Mouse (Mus musculus): ENCODE results near the gene Ube2e3. TPM values are rescaled to one million over a fixed set of nuclear protein-coding genes. Genes with fewer than 3 reads are reported as not detected.

Ube2e3 gene
- polyA plus RNA-seq, 1 experiment from 2014 or later, result 247 TPM

GRCm38 (mm10) chr2:78911516-78911915 lies 43.6 kb downstream of the Ube2e3 start:
- 0 out of 2 replicates have a peak, but pooled peaks cover 2% of the 10 kb centered on the region for H3K4me1 ChIP-seq (ENCODE audit: control insufficient read depth, insufficient read depth, low read depth, low read length)
- no peak overlapping the region for H3K4me2 ChIP-seq (ENCODE audit: low read length)
- H3K27ac ChIP-seq (ENCODE audit: low read depth, low read length), result no peak overlapping the region
- no peak overlapping the region for H3K4me3 ChIP-seq (ENCODE audit: low read length)
- H3K9me3 ChIP-seq (ENCODE audit: control insufficient read depth, low read length), result no peaks in the 10 kb centered on the region
- no peak for ATAC-seq
- no peaks in the 10 kb centered on the region for H3K36me3 ChIP-seq (ENCODE audit: control insufficient read depth, insufficient read depth, low read length)
- no peak overlapping the region for H3K9ac ChIP-seq (ENCODE audit: low read depth, low read length)
- H3K27me3 ChIP-seq (replicated peaks; ENCODE audit: control insufficient read depth, insufficient read depth, low read length), result no peaks in the 10 kb centered on the region

- H3K4me3 ChIP-seq (ENCODE audit: low read length), result no peak overlapping the region
Measured at GRCm38 (mm10) chr2:78914861-78915260, 46.9 kb downstream of the Ube2e3 start.

GRCm38 (mm10) chr2:78922980-78923674 lies 55.2 kb downstream of the Ube2e3 start:
- H3K9me3 ChIP-seq (ENCODE audit: control insufficient read depth, low read length), result no peaks in the 10 kb centered on the region
- no peaks in the 10 kb centered on the region for H3K4me1 ChIP-seq (ENCODE audit: control insufficient read depth, insufficient read depth, low read depth, low read length)
- no peak overlapping the region for H3K4me3 ChIP-seq (ENCODE audit: low read length)
- H3K27me3 ChIP-seq (replicated peaks; ENCODE audit: control insufficient read depth, insufficient read depth, low read length), result no peaks in the 10 kb centered on the region
- WGBS, result 88% methylated on average over 6 of the region's 6 CpGs
- H3K36me3 ChIP-seq (ENCODE audit: control insufficient read depth, insufficient read depth, low read length), result 0 out of 2 replicates have a peak, but pooled peaks cover 3% of the 10 kb centered on the region
- no peak overlapping the region for H3K27ac ChIP-seq (ENCODE audit: low read depth, low read length)
- H3K9ac ChIP-seq (ENCODE audit: low read depth, low read length), result no peak overlapping the region
- ATAC-seq, result no peak
- H3K4me2 ChIP-seq (ENCODE audit: low read length), result no peak overlapping the region

More at GRCm38 (mm10) chr2:78914861-78915260, 46.9 kb downstream of the Ube2e3 start:
- Histone ChIP-seq H3K9ac (ENCODE audit: low read depth, low read length) (no peak overlapping the region), H3K36me3 (ENCODE audit: control insufficient read depth, insufficient read depth, low read length) (no peaks in the 10 kb centered on the region), H3K4me2 (ENCODE audit: low read length) (no peak overlapping the region), H3K27me3 (replicated peaks; ENCODE audit: control insufficient read depth, insufficient read depth, low read length) (no peaks in the 10 kb centered on the region), H3K9me3 (ENCODE audit: control insufficient read depth, low read length) (no peaks in the 10 kb centered on the region), H3K4me1 (ENCODE audit: control insufficient read depth, insufficient read depth, low read depth, low read length) (no peaks in the 10 kb centered on the region), H3K27ac (ENCODE audit: low read depth, low read length) (no peak overlapping the region)
- WGBS, result 82% methylated on average over 2 of the region's 2 CpGs
- no peak for ATAC-seq

GRCm38 (mm10) chr2:78925807-78926206 lies 57.9 kb downstream of the Ube2e3 start:
- Histone ChIP-seq H3K9ac (ENCODE audit: low read depth, low read length) (no peak overlapping the region), H3K27me3 (replicated peaks; ENCODE audit: control insufficient read depth, insufficient read depth, low read length) (no peaks in the 10 kb centered on the region), H3K4me2 (ENCODE audit: low read length) (no peak overlapping the region), H3K4me3 (ENCODE audit: low read length) (no peak overlapping the region), H3K9me3 (ENCODE audit: control insufficient read depth, low read length) (no peaks in the 10 kb centered on the region), H3K4me1 (ENCODE audit: control insufficient read depth, insufficient read depth, low read depth, low read length) (no peaks in the 10 kb centered on the region), H3K27ac (ENCODE audit: low read depth, low read length) (no peak overlapping the region), H3K36me3 (ENCODE audit: control insufficient read depth, insufficient read depth, low read length) (0 out of 2 replicates have a peak, but pooled peaks cover 3% of the 10 kb centered on the region)
- 65% methylated on average over 1 of the region's 1 CpGs for WGBS
- ATAC-seq, result no peak

GRCm38 (mm10) chr2:78927625-78928024 lies 59.7 kb downstream of the Ube2e3 start:
- Histone ChIP-seq H3K27ac (ENCODE audit: low read depth, low read length) (no peak overlapping the region), H3K27me3 (replicated peaks; ENCODE audit: control insufficient read depth, insufficient read depth, low read length) (no peaks in the 10 kb centered on the region), H3K4me2 (ENCODE audit: low read length) (no peak overlapping the region), H3K4me1 (ENCODE audit: control insufficient read depth, insufficient read depth, low read depth, low read length) (no peaks in the 10 kb centered on the region), H3K4me3 (ENCODE audit: low read length) (no peak overlapping the region), H3K9ac (ENCODE audit: low read depth, low read length) (no peak overlapping the region), H3K9me3 (ENCODE audit: control insufficient read depth, low read length) (no peaks in the 10 kb centered on the region), H3K36me3 (ENCODE audit: control insufficient read depth, insufficient read depth, low read length) (0 out of 2 replicates have a peak, but pooled peaks cover 2% of the 10 kb centered on the region)
- ATAC-seq, result no peak
- WGBS, result 92% methylated on average over 3 of the region's 3 CpGs

GRCm38 (mm10) chr2:78928080-78928479 lies 60.2 kb downstream of the Ube2e3 start:
- Histone ChIP-seq H3K36me3 (ENCODE audit: control insufficient read depth, insufficient read depth, low read length) (no peaks in the 10 kb centered on the region), H3K4me2 (ENCODE audit: low read length) (no peak overlapping the region), H3K4me1 (ENCODE audit: control insufficient read depth, insufficient read depth, low read depth, low read length) (no peaks in the 10 kb centered on the region), H3K27ac (ENCODE audit: low read depth, low read length) (no peak overlapping the region), H3K9ac (ENCODE audit: low read depth, low read length) (no peak overlapping the region), H3K9me3 (ENCODE audit: control insufficient read depth, low read length) (no peaks in the 10 kb centered on the region), H3K27me3 (replicated peaks; ENCODE audit: control insufficient read depth, insufficient read depth, low read length) (no peaks in the 10 kb centered on the region), H3K4me3 (ENCODE audit: low read length) (no peak overlapping the region)
- WGBS, result 78% methylated on average over 5 of the region's 5 CpGs
- no peak for ATAC-seq

GRCm38 (mm10) chr2:78931358-78931757 lies 63.4 kb downstream of the Ube2e3 start:
- Histone ChIP-seq H3K4me1 (ENCODE audit: control insufficient read depth, insufficient read depth, low read depth, low read length) (no peaks in the 10 kb centered on the region), H3K9me3 (ENCODE audit: control insufficient read depth, low read length) (no peaks in the 10 kb centered on the region), H3K36me3 (ENCODE audit: control insufficient read depth, insufficient read depth, low read length) (no peaks in the 10 kb centered on the region), H3K4me3 (ENCODE audit: low read length) (no peak overlapping the region), H3K9ac (ENCODE audit: low read depth, low read length) (no peak overlapping the region), H3K4me2 (ENCODE audit: low read length) (no peak overlapping the region), H3K27me3 (replicated peaks; ENCODE audit: control insufficient read depth, insufficient read depth, low read length) (no peaks in the 10 kb centered on the region), H3K27ac (ENCODE audit: low read depth, low read length) (no peak overlapping the region)
- ATAC-seq, result 0 out of 2 replicates have a peak, but pooled peaks have one; percentile 48
- WGBS, result 46% methylated on average over 2 of the region's 2 CpGs

- Histone ChIP-seq H3K9me3 (ENCODE audit: control insufficient read depth, low read length) (no peaks in the 10 kb centered on the region), H3K27ac (ENCODE audit: low read depth, low read length) (no peak overlapping the region), H3K4me2 (ENCODE audit: low read length) (peak overlapping the region; percentile 35; the same call in 1 of the 2 replicates), H3K4me1 (ENCODE audit: control insufficient read depth, insufficient read depth, low read depth, low read length) (peaks cover 4% of the 10 kb centered on the region), H3K27me3 (replicated peaks; ENCODE audit: control insufficient read depth, insufficient read depth, low read length) (no peaks in the 10 kb centered on the region), H3K4me3 (ENCODE audit: low read length) (no peak overlapping the region; the same call in 1 of the 2 replicates), H3K36me3 (ENCODE audit: control insufficient read depth, insufficient read depth, low read length) (no peaks in the 10 kb centered on the region), H3K9ac (ENCODE audit: low read depth, low read length) (no peak overlapping the region)
- ATAC-seq, result peak; percentile 71
- 31% methylated on average over 3 of the region's 3 CpGs for WGBS
Measured at GRCm38 (mm10) chr2:78959451-78959850, 91.5 kb downstream of the Ube2e3 start.

GRCm38 (mm10) chr2:78960288-78960687 lies 92.4 kb downstream of the Ube2e3 start:
- ATAC-seq, result no peak
- Histone ChIP-seq H3K9ac (ENCODE audit: low read depth, low read length) (no peak overlapping the region), H3K4me2 (ENCODE audit: low read length) (no peak overlapping the region), H3K4me1 (ENCODE audit: control insufficient read depth, insufficient read depth, low read depth, low read length) (peaks cover 4% of the 10 kb centered on the region), H3K4me3 (ENCODE audit: low read length) (no peak overlapping the region), H3K9me3 (ENCODE audit: control insufficient read depth, low read length) (no peaks in the 10 kb centered on the region), H3K27me3 (replicated peaks; ENCODE audit: control insufficient read depth, insufficient read depth, low read length) (no peaks in the 10 kb centered on the region), H3K36me3 (ENCODE audit: control insufficient read depth, insufficient read depth, low read length) (no peaks in the 10 kb centered on the region), H3K27ac (ENCODE audit: low read depth, low read length) (no peak overlapping the region; the same call in 1 of the 2 replicates)
- 72% methylated on average over 5 of the region's 5 CpGs for WGBS

Measured in hindbrain, embryonic 16.5 days (tissue).